Mouse (Mus musculus): ENCODE results near the gene Csf3r.

DNA sequence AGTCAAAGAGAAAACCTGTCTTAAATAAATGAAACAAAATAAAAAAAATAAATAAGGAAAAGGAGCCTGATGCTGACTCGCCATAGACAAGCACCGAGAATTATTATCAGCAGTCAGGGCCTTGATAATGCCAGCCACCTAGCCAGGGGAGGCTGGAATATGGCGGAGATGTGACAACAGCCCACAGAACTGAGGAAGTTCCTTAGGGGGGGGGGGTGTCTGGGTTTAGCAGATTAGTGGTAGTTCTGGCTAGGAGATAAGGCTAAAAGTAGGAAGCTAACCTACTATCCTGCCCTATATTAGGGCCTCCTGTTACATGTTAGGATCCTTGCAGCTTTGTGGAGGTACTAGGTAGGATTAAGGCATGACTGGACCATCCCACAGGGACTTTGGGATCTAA is 3.6 kb downstream of the Csf3r start:
- TF ChIP-seq GATA1 (IDR thresholded peaks at IDR 0.05; ENCODE audit: borderline replicate concordance, low read length), result no peak
- no peak for TF ChIP-seq FLI1 (IDR thresholded peaks at IDR 0.05; ENCODE audit: low read length)

All from megakaryocyte, embryonic 14.5 days (primary cell).